Mouse (Mus musculus): ENCODE results near the gene Mthfd2. TPM values are rescaled to one million over a fixed set of nuclear protein-coding genes. Genes with fewer than 3 reads are reported as not detected.
"Not testable (repeated sequence)": the region's sequence is repeated elsewhere in the genome, so short reads cannot be mapped to it uniquely, and the experiment has no call there.

Gene Mthfd2
- polyA plus RNA-seq, 1 experiment: 30.5 TPM

DNA sequence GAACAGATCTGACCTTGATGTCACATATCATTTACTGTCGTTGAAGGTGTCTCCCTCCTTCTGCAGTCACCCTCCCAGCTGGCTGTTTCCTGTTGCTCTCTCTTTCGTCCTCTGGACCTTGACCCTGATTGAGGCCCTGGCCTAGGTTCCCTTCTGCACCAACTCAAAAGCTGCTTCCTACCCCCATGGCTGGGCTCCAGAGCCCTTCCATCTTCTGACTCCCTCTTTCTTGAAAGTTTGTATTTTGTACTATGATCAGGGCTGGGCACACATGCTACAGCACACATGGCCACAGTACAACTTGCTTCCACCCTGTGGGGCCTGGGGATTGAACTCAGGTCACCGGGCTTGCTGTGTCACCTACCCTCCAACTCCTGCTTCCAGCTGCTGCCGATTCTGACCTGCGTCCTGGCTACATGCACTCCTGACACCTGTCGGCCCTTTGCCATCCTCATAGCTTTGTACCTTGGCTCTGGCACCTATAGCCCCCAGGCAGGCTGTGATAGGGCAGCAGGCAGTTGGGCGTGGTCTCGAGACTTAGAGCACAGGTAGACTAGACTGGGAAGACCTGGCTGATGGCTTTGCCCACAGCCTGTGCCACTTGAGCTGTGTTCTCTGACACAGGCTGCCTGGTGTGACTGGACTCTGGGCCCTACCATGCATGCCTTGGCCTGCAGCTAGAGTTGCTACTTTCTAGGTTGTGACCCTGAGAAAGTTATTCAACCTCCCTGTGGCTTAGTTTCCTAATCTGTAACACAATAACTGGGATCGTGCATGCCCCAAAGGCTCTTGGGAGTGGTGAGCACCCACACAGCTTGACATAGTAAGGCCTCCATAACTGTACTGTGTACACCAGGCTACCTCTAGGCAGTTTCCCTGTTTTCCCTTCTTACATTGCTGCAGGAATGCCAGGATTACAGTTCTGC lies 29.4 kb upstream of the Mthfd2 start:
- Histone ChIP-seq H3K36me3 (replicated peaks; ENCODE audit: low read length) (peaks cover 91% of the 10 kb centered on the region), H3K9me3 (no peaks in the 10 kb centered on the region), H3K4me3 (replicated peaks) (no peak overlapping the region), H3K27me3 (replicated peaks) (no peaks in the 10 kb centered on the region), H3K4me1 (peaks cover 46% of the 10 kb centered on the region)
- TF ChIP-seq GATA1 (IDR thresholded peaks at IDR 0.05; ENCODE audit: borderline replicate concordance, low read length) (no peak), FLI1 (IDR thresholded peaks at IDR 0.05; ENCODE audit: low read length) (no peak)

DNA sequence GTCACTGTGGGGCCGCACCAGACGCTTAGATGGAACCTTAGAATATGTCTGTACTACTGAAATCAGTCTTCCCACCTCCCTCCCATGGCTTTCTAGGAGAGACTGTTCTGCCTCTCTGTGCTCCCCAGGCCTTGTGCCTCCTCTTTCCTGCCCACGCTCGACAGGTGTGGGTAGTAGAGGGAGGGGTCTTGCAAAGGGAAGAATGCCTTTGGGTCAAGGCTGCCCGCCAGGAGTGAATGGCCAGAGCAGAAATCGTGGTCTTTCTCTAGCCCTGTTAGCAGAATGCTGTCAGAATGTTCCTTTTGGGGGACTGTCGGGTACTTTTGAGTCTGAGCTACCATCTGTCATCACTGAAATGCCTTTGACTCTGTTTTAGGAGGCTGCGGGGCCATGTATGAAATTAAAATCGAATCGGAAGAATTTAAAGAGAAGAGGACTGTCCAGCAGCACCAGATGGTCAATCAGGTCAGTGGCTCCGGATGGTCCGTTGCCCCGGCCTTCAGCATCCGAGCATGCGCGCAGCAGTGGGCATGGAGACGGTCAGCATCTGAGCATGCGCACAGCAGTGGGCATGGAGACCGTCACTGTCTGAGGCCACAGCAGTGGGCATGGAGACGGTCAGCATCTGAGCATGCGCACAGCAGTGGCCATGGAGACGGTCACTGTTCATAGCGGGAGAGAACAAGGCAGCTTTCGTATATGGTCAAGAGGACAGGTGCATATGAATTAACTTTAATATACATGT lies 27.1 kb upstream of the Mthfd2 start:
- Histone ChIP-seq H3K4me3 (replicated peaks) (peak overlapping the region; percentile 50), H3K36me3 (replicated peaks; ENCODE audit: low read length) (peaks cover 77% of the 10 kb centered on the region), H3K4me1 (peaks cover 64% of the 10 kb centered on the region)

DNA sequence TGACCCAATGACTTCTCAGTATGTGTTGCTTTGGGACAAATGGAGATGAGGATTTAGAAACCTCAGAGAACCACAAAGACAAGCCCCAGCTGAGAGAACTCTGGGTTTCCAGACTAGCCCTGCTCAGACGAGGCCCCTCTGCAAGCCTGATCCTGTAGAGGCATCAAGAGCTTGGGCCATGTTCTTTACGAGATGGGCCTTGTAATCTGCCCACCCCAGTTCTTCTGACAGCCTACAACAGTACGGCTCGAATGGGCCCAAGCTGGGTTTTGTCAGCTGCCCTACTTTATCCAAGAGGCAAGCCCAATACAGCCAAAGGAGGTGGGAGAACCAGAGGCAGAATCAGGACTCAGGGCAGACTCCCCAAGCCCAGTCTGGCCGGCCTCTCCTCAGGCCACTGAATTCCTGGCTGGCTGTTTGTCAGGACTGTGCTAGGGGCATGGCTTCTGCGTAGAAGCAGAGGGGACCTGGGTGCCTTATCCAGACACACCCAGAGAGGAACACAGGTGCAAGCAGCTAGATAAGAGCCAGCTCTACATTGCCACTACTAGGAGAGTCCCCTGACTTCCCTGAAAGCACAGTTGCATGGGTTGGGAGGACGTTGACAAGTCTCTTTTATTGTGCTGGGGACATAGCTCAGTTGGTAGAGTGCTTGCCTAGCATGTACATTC lies 25.9 kb upstream of the Mthfd2 start:
- Histone ChIP-seq H3K4me1 (peaks cover 54% of the 10 kb centered on the region), H3K9me3 (no peaks in the 10 kb centered on the region), H3K4me3 (replicated peaks) (no peak overlapping the region), H3K36me3 (replicated peaks; ENCODE audit: low read length) (peaks cover 71% of the 10 kb centered on the region), H3K27me3 (replicated peaks) (no peaks in the 10 kb centered on the region)
- TF ChIP-seq GATA1 (IDR thresholded peaks at IDR 0.05; ENCODE audit: borderline replicate concordance, low read length): no peak
- TF ChIP-seq FLI1 (IDR thresholded peaks at IDR 0.05; ENCODE audit: low read length): no peak

More for the DNA sequence above, 27.1 kb upstream of the Mthfd2 start:
- no peaks in the 10 kb centered on the region for H3K27me3 ChIP-seq (replicated peaks)
- TF ChIP-seq FLI1 (IDR thresholded peaks at IDR 0.05; ENCODE audit: low read length) (no peak), GATA1 (IDR thresholded peaks at IDR 0.05; ENCODE audit: borderline replicate concordance, low read length) (peak; percentile 11; the same call in 1 of the 3 replicates)
- no peaks in the 10 kb centered on the region for H3K9me3 ChIP-seq

- no peaks in the 10 kb centered on the region for H3K9me3 ChIP-seq
- TF ChIP-seq GATA1 (IDR thresholded peaks at IDR 0.05; ENCODE audit: borderline replicate concordance, low read length) (no peak), FLI1 (IDR thresholded peaks at IDR 0.05; ENCODE audit: low read length) (no peak)
- peaks cover 65% of the 10 kb centered on the region for H3K36me3 ChIP-seq (replicated peaks; ENCODE audit: low read length)
- no peaks in the 10 kb centered on the region for H3K27me3 ChIP-seq (replicated peaks)
- peaks cover 50% of the 10 kb centered on the region for H3K4me1 ChIP-seq
- no peak overlapping the region for H3K4me3 ChIP-seq (replicated peaks)
Observed at GRCm38 (mm10) chr6:83350851-83351405, 25.2 kb upstream of the Mthfd2 start.

DNA sequence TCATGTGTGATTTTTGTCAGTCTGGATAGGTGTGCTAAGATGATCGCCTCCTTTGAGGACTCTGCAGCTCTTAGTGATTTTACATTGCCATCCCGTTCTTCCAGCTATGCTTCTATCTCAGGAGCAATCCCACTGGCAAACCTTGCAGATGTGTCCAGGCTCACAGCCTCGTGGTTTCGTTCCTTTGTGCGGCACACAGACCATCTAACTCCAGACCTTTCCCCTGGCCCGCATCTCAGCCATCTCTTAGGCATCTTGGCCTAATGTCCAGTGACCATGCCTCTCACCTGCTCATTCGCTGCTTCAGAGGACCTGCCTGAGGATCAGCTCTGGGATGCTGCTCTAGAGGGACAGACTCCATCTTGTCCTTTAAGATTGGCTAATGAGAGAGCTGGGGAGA lies 24.5 kb upstream of the Mthfd2 start:
- H3K36me3 ChIP-seq (replicated peaks; ENCODE audit: low read length): peaks cover 58% of the 10 kb centered on the region
- no peaks in the 10 kb centered on the region for H3K27me3 ChIP-seq (replicated peaks)
- no peaks in the 10 kb centered on the region for H3K9me3 ChIP-seq
- TF ChIP-seq GATA1 (IDR thresholded peaks at IDR 0.05; ENCODE audit: borderline replicate concordance, low read length) (no peak), FLI1 (IDR thresholded peaks at IDR 0.05; ENCODE audit: low read length) (no peak)
- peak overlapping the region; percentile 95 for H3K4me3 ChIP-seq (replicated peaks)
- peaks cover 47% of the 10 kb centered on the region for H3K4me1 ChIP-seq

- H3K27me3 ChIP-seq (replicated peaks): no peaks in the 10 kb centered on the region
- no peak for TF ChIP-seq GATA1 (IDR thresholded peaks at IDR 0.05; ENCODE audit: borderline replicate concordance, low read length)
- TF ChIP-seq FLI1 (IDR thresholded peaks at IDR 0.05; ENCODE audit: low read length): no peak
- peaks cover 51% of the 10 kb centered on the region for H3K36me3 ChIP-seq (replicated peaks; ENCODE audit: low read length)
- peaks cover 45% of the 10 kb centered on the region for H3K4me1 ChIP-seq
- no peaks in the 10 kb centered on the region for H3K9me3 ChIP-seq
- peak overlapping the region; percentile 95 for H3K4me3 ChIP-seq (replicated peaks)
Observed at GRCm38 (mm10) chr6:83349274-83349958, 23.7 kb upstream of the Mthfd2 start.

DNA sequence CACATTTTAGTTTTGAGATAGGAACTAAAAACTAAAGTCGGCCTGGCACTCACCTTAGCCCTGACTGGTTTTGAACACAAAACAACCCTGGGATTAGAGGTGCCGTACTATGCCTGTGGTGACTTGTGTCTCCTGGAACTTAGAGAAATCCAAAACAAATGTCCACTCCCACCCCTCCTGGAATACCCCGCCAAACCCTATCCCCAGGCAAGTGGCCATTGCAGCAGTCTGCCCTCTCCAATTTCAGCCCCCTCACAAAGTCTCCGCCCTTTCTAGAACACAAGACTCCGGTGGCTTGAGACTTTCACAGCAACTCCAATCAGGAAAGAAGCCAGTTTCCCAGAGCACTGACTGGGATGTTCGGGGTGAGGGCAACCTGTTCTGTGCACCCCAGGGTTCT lies 23.2 kb upstream of the Mthfd2 start, which contains the start of gene Bola3:
TSS of gene Bola3 (plus strand) at position 275 of the 400 bp plus-strand sequence.
- peak within 1 kb of the TSS; percentile 95 for H3K4me3 ChIP-seq (replicated peaks)
- TF ChIP-seq GATA1 (IDR thresholded peaks at IDR 0.05; ENCODE audit: borderline replicate concordance, low read length): no peak
- no peak for TF ChIP-seq FLI1 (IDR thresholded peaks at IDR 0.05; ENCODE audit: low read length)
- H3K27me3 ChIP-seq (replicated peaks): no peaks in the 10 kb centered on the region
- H3K4me1 ChIP-seq: peaks cover 45% of the 10 kb centered on the region
- peaks cover 52% of the 10 kb centered on the region for H3K36me3 ChIP-seq (replicated peaks; ENCODE audit: low read length)
- no peaks in the 10 kb centered on the region for H3K9me3 ChIP-seq

DNA sequence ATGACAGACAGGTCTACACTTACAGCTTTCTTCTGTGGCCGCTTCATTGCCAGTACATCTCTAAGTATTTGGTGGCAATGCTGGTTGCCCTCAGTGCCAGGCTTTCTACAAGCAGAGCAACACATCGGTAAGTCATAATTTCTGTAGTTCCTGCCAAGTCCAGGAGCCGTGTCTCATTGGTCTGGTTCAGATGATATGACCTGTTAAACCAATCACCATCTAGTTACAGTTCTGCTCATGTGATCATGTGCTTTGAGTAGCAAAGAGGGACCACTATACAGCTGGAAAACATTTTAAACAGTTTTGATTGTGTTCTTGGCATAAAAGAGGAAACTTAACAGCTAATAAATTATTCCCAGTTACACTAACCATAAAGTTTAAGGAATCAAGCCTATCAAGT lies 22.2 kb upstream of the Mthfd2 start:
- H3K36me3 ChIP-seq (replicated peaks; ENCODE audit: low read length): peaks cover 51% of the 10 kb centered on the region
- H3K4me3 ChIP-seq (replicated peaks): no peak overlapping the region
- H3K27me3 ChIP-seq (replicated peaks): no peaks in the 10 kb centered on the region
- H3K9me3 ChIP-seq: no peaks in the 10 kb centered on the region
- TF ChIP-seq GATA1 (IDR thresholded peaks at IDR 0.05; ENCODE audit: borderline replicate concordance, low read length): no peak
- TF ChIP-seq FLI1 (IDR thresholded peaks at IDR 0.05; ENCODE audit: low read length): no peak
- H3K4me1 ChIP-seq: peaks cover 43% of the 10 kb centered on the region

GRCm38 (mm10) chr6:83345285-83345684 lies 19.6 kb upstream of the Mthfd2 start:
- not testable (repeated sequence) for H3K4me3 ChIP-seq (replicated peaks); H3K9me3 ChIP-seq; H3K27me3 ChIP-seq (replicated peaks)
- peaks cover 21% of the 10 kb centered on the region for H3K4me1 ChIP-seq
- peaks cover 54% of the 10 kb centered on the region for H3K36me3 ChIP-seq (replicated peaks; ENCODE audit: low read length)

Measured in megakaryocyte, embryonic 14.5 days (primary cell).